Mouse (Mus musculus) bone marrow macrophage, adult 2 months (primary cell): ENCODE measurements around the gene Tmem135. TPM values are rescaled to one million over a fixed set of nuclear protein-coding genes. Genes with fewer than 3 reads are reported as not detected.

Experiments
- H3K27ac ChIP-seq: 2 replicates; pipeline ENCODE4 v1.5.1; 2012; ENCODE audit warnings: low read depth, low read length; ENCODE audit not compliant: insufficient read depth
- H3K4me1 ChIP-seq: 2 replicates; pipeline ENCODE4 v1.6.1; 2012; ENCODE audit warnings: low read length; ENCODE audit not compliant: control insufficient read depth, insufficient read depth
- H3K4me3 ChIP-seq: 2 replicates; pipeline ENCODE4 v1.5.1; 2012; ENCODE audit warnings: mild to moderate bottlenecking, low read length, moderate library complexity; ENCODE audit not compliant: insufficient read depth
- CTCF ChIP-seq: IDR thresholded peaks from 2 replicates; pipeline ENCODE4 v1.5.1; 2012; ENCODE audit warnings: low read depth, mild to moderate bottlenecking, low read length, moderate library complexity
- POLR2A ChIP-seq: IDR thresholded peaks from 2 replicates; pipeline ENCODE4 v1.6.1; 2012; ENCODE audit warnings: mild to moderate bottlenecking, low read depth, low read length, borderline replicate concordance
- polyA plus RNA-seq: library from polyadenylated mRNA; stranded (reverse); fragments of >200 nt; gene quantifications from 2 replicates; pipeline ENCODE4 v1.2.4, GENCODE M21; 2012; ENCODE audit not compliant: missing spikeins, insufficient read depth, insufficient read length

Gene Tmem135
- polyA plus RNA-seq, 1 experiment: 58.4 TPM

DNA sequence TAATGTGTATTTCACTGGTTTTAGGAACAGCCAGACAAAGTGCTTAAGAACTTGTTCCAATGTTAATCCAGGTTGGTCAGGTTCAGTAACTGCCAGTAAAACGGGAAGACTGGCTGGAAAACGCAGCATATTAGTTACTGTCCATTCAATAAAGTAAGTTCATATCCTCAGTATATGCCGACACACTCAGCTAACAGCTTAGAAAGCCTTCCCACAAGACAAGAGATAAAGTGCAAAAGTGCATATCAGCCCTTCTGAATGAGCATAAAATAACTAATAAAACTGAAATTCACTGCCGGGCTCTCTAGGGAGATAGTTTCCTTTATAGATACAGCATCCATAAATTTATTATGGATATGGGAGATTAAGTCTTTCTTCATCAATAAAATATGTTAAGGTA is 161.5 kb downstream of the Tmem135 start:
- Histone ChIP-seq H3K4me3 (no peak overlapping the region), H3K4me1 (peaks cover 37% of the 10 kb centered on the region), H3K27ac (no peak overlapping the region)
- TF ChIP-seq POLR2A (no peak), CTCF (no peak)

GRCm38 (mm10) chr7:89242143-89242542 is 161.9 kb downstream of the Tmem135 start:
- Histone ChIP-seq H3K4me1 (peaks cover 36% of the 10 kb centered on the region), H3K4me3 (no peak overlapping the region), H3K27ac (no peak overlapping the region)
- TF ChIP-seq POLR2A (no peak), CTCF (no peak)

GRCm38 (mm10) chr7:89239592-89239991 is 164.4 kb downstream of the Tmem135 start:
- Histone ChIP-seq H3K4me3 (no peak overlapping the region), H3K27ac (no peak overlapping the region), H3K4me1 (peaks cover 33% of the 10 kb centered on the region)
- no peak for TF ChIP-seq POLR2A
- TF ChIP-seq CTCF: no peak

DNA sequence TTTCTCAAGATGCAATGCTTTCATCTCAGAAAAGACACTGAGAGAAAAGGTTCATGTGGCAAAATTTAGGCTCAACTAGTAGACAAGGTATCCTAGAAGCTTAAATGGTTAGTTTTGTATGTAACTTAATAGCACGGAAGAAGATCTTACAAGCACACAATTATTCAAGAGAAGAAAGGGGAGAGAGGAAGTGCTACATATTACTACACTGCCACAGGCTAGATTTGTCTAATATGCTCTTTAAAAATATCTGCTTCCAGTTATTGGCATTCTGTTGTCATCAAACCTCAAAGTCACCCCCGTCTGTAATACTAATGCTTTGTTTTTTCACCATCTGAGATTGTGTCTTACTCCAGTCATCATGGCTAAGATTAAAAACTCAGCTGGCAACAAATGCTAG is 167.4 kb downstream of the Tmem135 start:
- H3K4me3 ChIP-seq: no peak overlapping the region
- H3K27ac ChIP-seq: peak overlapping the region; percentile 58
- H3K4me1 ChIP-seq: peaks cover 24% of the 10 kb centered on the region
- TF ChIP-seq CTCF: no peak
- no peak for TF ChIP-seq POLR2A

- H3K27ac ChIP-seq: peak overlapping the region; percentile 74
- TF ChIP-seq POLR2A (no peak), CTCF (no peak)
- no peak overlapping the region for H3K4me3 ChIP-seq
- H3K4me1 ChIP-seq: peaks cover 24% of the 10 kb centered on the region
Observed at GRCm38 (mm10) chr7:89235974-89236507, 168.0 kb downstream of the Tmem135 start.

DNA sequence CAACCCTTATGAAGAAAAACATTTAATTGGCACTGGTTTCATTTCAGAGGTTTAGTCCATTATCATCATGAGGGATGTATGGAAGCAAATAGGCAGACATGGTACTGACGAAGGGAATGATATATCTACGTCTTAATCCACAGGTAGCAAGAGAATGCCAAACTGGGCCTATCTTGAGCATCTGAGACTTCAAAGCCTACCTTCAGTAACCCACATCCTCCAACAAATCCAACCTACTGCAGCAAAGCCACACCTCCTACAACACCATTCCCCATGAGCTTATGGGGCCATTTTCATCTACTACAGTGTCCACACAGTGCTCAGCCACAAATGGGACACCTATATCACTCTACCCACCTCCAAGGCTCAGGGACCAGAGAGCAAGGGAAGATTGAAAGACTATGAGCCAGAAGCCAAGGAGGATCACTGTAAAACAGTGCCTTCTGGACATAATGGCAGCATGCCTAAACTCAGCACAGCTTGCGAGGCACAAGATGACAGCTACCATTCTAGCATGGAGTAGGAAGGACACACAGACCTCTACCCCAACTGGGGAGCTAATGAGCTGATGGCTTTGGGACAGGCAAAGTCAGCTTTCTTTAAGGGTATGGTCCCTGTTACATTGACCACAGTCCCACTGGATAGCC is 171.4 kb downstream of the Tmem135 start:
- no peak for TF ChIP-seq POLR2A
- H3K4me3 ChIP-seq: no peak overlapping the region
- no peak overlapping the region for H3K27ac ChIP-seq
- peaks cover 8% of the 10 kb centered on the region for H3K4me1 ChIP-seq

DNA sequence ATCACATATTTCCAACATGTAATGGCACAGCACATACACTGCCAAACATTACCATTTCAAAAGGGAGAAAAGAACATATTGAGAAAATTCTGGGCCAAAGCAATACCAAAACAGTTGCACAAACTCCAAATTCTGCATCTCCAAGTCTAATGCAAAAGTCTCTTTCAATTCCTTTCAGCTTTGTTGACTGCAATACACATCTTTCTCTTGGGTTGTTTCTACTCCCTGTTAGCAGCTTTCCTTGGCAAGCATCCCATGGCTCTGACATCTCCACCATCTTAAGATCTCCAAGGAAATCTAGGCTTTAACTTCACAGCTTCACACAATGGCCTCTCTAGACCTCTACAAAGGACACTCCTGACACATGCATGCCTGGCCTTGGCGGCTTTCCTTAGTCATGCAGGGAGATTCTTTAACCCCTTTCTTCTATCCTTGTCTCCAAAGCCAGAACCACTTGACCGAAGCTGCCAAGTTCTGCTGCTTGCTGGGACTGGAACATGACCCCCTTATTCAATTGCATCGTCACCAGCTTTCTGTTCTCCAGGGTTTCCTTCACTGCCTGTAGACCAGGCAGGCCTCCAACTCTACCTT is 172.7 kb downstream of the Tmem135 start:
- Histone ChIP-seq H3K27ac (no peak overlapping the region), H3K4me3 (no peak overlapping the region), H3K4me1 (peaks cover 4% of the 10 kb centered on the region)
- TF ChIP-seq CTCF (no peak), POLR2A (no peak)

GRCm38 (mm10) chr7:89222609-89223008 is 181.4 kb downstream of the Tmem135 start:
- Histone ChIP-seq H3K4me1 (peaks cover 10% of the 10 kb centered on the region), H3K27ac (no peak overlapping the region), H3K4me3 (no peak overlapping the region)
- TF ChIP-seq CTCF: no peak
- no peak for TF ChIP-seq POLR2A

GRCm38 (mm10) chr7:89216628-89217027 is 187.4 kb downstream of the Tmem135 start:
- Histone ChIP-seq H3K4me3 (no peak overlapping the region), H3K4me1 (peaks cover 15% of the 10 kb centered on the region), H3K27ac (peak overlapping the region; percentile 95)
- TF ChIP-seq CTCF (no peak), POLR2A (no peak)

- H3K4me1 ChIP-seq: peaks cover 15% of the 10 kb centered on the region
- peak overlapping the region; percentile 48 for H3K4me3 ChIP-seq
- TF ChIP-seq POLR2A: no peak
- no peak for TF ChIP-seq CTCF
- H3K27ac ChIP-seq: peak overlapping the region; percentile 95
Observed at GRCm38 (mm10) chr7:89216118-89216517, 187.9 kb downstream of the Tmem135 start.
